Mouse (Mus musculus): ENCODE measurements around the gene Tep1.
"Not testable (repeated sequence)": the region's sequence is repeated elsewhere in the genome, so short reads cannot be mapped to it uniquely, and the experiment has no call there.

The Tep1 gene

GRCm38 (mm10) chr14:50869889-50870804, at the start of gene Tep1:
Tep1 (minus strand) TSS chr14:50870560.
- peak; percentile 55 to 71 for DNase-seq

GRCm38 (mm10) chr14:50911356-50911755, 41.0 kb upstream of the Tep1 start:
- DNase-seq: no peak

- DNase-seq: no peak
These were observed 37.8 kb upstream of the Tep1 start for GRCm38 (mm10) chr14:50908126-50908525.

- not testable (repeated sequence) for DNase-seq
These were observed 35.0 kb upstream of the Tep1 start for GRCm38 (mm10) chr14:50905327-50905726.

GRCm38 (mm10) chr14:50904828-50905129, 34.4 kb upstream of the Tep1 start:
- no peak for DNase-seq

GRCm38 (mm10) chr14:50903973-50904827, 33.8 kb upstream of the Tep1 start:
- DNase-seq: no peak

GRCm38 (mm10) chr14:50897992-50898391, 27.6 kb upstream of the Tep1 start:
- DNase-seq: not testable (repeated sequence)

- no peak for DNase-seq
These were observed 27.0 kb upstream of the Tep1 start, which contains the start of gene Klhl33 for GRCm38 (mm10) chr14:50897374-50897765. Klhl33 (minus strand) TSS chr14:50897507.

- DNase-seq: no peak
These were observed 26.5 kb upstream of the Tep1 start for GRCm38 (mm10) chr14:50896747-50897373.

- DNase-seq: no peak
These were observed 25.8 kb upstream of the Tep1 start for GRCm38 (mm10) chr14:50895985-50896746.

GRCm38 (mm10) chr14:50895407-50895806, 25.0 kb upstream of the Tep1 start:
- no peak for DNase-seq

- no peak for DNase-seq
These were observed 22.4 kb upstream of the Tep1 start for GRCm38 (mm10) chr14:50892541-50893459.

- DNase-seq: no peak
These were observed 21.7 kb upstream of the Tep1 start for GRCm38 (mm10) chr14:50892091-50892490.

- DNase-seq: no peak
These were observed 21.3 kb upstream of the Tep1 start for GRCm38 (mm10) chr14:50891621-50892020.

GRCm38 (mm10) chr14:50876236-50876950, 6.0 kb upstream of the Tep1 start:
- no peak for DNase-seq

- no peak for DNase-seq
These were observed 5.4 kb upstream of the Tep1 start for GRCm38 (mm10) chr14:50875591-50876230.

GRCm38 (mm10) chr14:50875175-50875574, 4.8 kb upstream of the Tep1 start:
- DNase-seq: no peak

- no peak for DNase-seq
These were observed 924 bp upstream of the Tep1 start for GRCm38 (mm10) chr14:50871284-50871683.

GRCm38 (mm10) chr14:50870805-50871143, 414 bp upstream of the Tep1 start:
- DNase-seq: no peak

- DNase-seq: no peak
These were observed 1.7 kb downstream of the Tep1 start for GRCm38 (mm10) chr14:50868656-50869055.
